8 mouse cellular contexts compared by ENCODE assay signal in genomic region chr2:181213021-181213445, GRCm38 (mm10). TPM values are rescaled to one million over a fixed set of nuclear protein-coding genes. Genes with fewer than 3 reads are reported as not detected.
DNase-seq lines count a peak whose midpoint lies in the region; ATAC-seq and TF ChIP-seq lines count a peak whose summit lies in the region.

TSS of gene Srms (minus strand) at chr2:181213185.

- WGBS in embryonic facial prominence, embryonic 11.5 days, result under 1% methylated on average over 17 of the region's 17 CpGs
- 4% methylated on average over 17 of the region's 17 CpGs for WGBS in stomach, postnatal 0 days

- no peak for TF ChIP-seq CTCF in stomach, postnatal 0 days (IDR thresholded peaks at IDR 0.05; ENCODE audit: low read depth)

- no peak within 1 kb of the TSS for H3K27ac ChIP-seq in embryonic facial prominence, embryonic 11.5 days (replicated peaks; ENCODE audit: low read depth, low read length)
- H3K27ac ChIP-seq in stomach, postnatal 0 days (replicated peaks), result no peak within 1 kb of the TSS

- H3K27me3 ChIP-seq in embryonic facial prominence, embryonic 11.5 days (ENCODE audit: control insufficient read depth, insufficient read depth, low read length), result peaks cover 18% of the 10 kb centered on the region
- peaks cover 65% of the 10 kb centered on the region for H3K27me3 ChIP-seq in megakaryocyte, embryonic 14.5 days (replicated peaks)
- no peaks in the 10 kb centered on the region for H3K27me3 ChIP-seq in stomach, postnatal 0 days (ENCODE audit: control insufficient read depth, insufficient read depth, low read length)

- H3K4me2 ChIP-seq in embryonic facial prominence, embryonic 11.5 days (ENCODE audit: low read depth, low read length), result peak within 1 kb of the TSS; percentile 50
- peak within 1 kb of the TSS; percentile 59 for H3K4me2 ChIP-seq in stomach, postnatal 0 days (replicated peaks; ENCODE audit: low read depth)

- no peaks in the 10 kb centered on the region for H3K9me3 ChIP-seq in embryonic facial prominence, embryonic 11.5 days (replicated peaks; ENCODE audit: control insufficient read depth, low read length)
- no peaks in the 10 kb centered on the region for H3K9me3 ChIP-seq in megakaryocyte, embryonic 14.5 days
- no peaks in the 10 kb centered on the region for H3K9me3 ChIP-seq in stomach, postnatal 0 days (ENCODE audit: control insufficient read depth, low read length)

- no peak for TF ChIP-seq EP300 in stomach, postnatal 0 days (optimal IDR thresholded peaks at IDR 0.05)

- H3K4me3 ChIP-seq in embryonic facial prominence, embryonic 11.5 days (ENCODE audit: low read depth, low read length), result peak within 1 kb of the TSS; percentile 26
- peak within 1 kb of the TSS; percentile 85 for H3K4me3 ChIP-seq in megakaryocyte, embryonic 14.5 days (replicated peaks)
- peak within 1 kb of the TSS; percentile 39 for H3K4me3 ChIP-seq in stomach, postnatal 0 days (ENCODE audit: low read depth, low read length)

- no peaks in the 10 kb centered on the region for H3K36me3 ChIP-seq in embryonic facial prominence, embryonic 11.5 days (replicated peaks; ENCODE audit: control insufficient read depth, insufficient read depth, low read depth, low read length)
- no peaks in the 10 kb centered on the region for H3K36me3 ChIP-seq in megakaryocyte, embryonic 14.5 days (replicated peaks; ENCODE audit: low read length)
- no peaks in the 10 kb centered on the region for H3K36me3 ChIP-seq in stomach, postnatal 0 days (ENCODE audit: control insufficient read depth, insufficient read depth, low read length)

- H3K9ac ChIP-seq in embryonic facial prominence, embryonic 11.5 days (replicated peaks; ENCODE audit: low read length), result no peak within 1 kb of the TSS; the same call in 1 of the 2 replicates
- H3K9ac ChIP-seq in stomach, postnatal 0 days (ENCODE audit: low read length), result peak within 1 kb of the TSS; percentile 31

- peak; percentile 48 for DNase-seq in T-cell, adult 2 months (ENCODE audit: low spot score)
- DNase-seq in embryonic facial prominence, embryonic 11.5 days (ENCODE audit: low spot score), result peak; percentile 42
- peak; percentile 37 to 46 for DNase-seq in heart, postnatal 36 days
- DNase-seq in kidney, postnatal 36 days, result peak; percentile 64 to 73
- peak; percentile 57 for DNase-seq in stomach, postnatal 0 days (ENCODE audit: low spot score)
- no peak for DNase-seq in spleen, adult 12 weeks (ENCODE audit: low spot score)
- DNase-seq in cerebellum, adult 18-20 months, result no peak

- ATAC-seq in embryonic facial prominence, embryonic 11.5 days (replicated peaks; ENCODE audit: insufficient number of reproducible peaks, low FRiP score, low TSS enrichment, low read depth), result peak; percentile 69; the same call in 1 of the 2 replicates
- ATAC-seq in stomach, postnatal 0 days (ENCODE audit: low FRiP score, low TSS enrichment), result peak; percentile 77; the same call in 1 of the 2 replicates

- peaks cover 5% of the 10 kb centered on the region for H3K4me1 ChIP-seq in embryonic facial prominence, embryonic 11.5 days (ENCODE audit: control insufficient read depth, insufficient read depth, low read length)
- peaks cover 18% of the 10 kb centered on the region for H3K4me1 ChIP-seq in megakaryocyte, embryonic 14.5 days
- no peaks in the 10 kb centered on the region for H3K4me1 ChIP-seq in stomach, postnatal 0 days (replicated peaks; ENCODE audit: control insufficient read depth, insufficient read depth)

- intact Hi-C loops in heart, postnatal 36 days (cut with DNase I), result no loop called here

RNA-seq across cellular contexts. Expression of gene Srms, which starts in this region (rescaled TPM):
- polyA plus RNA-seq in embryonic facial prominence, embryonic 11.5 days (2014; fragmentation: Nextera tagmentation; extraction: Ambion mirVana), result 0.08 TPM in 1 of 2 replicates, not detected in the other
- under 1 TPM; 0.14 to 0.49 TPM for total RNA-seq in heart, postnatal 36 days (2021)
- not detected in 2 replicates for polyA plus RNA-seq in megakaryocyte, embryonic 14.5 days (2012; ENCODE audit: insufficient read depth, low replicate concordance)
- polyA plus RNA-seq in stomach, postnatal 0 days (2015; fragmentation: Nextera tagmentation; extraction: Ambion mirVana), result 1.7 and 1.8 TPM in 2 replicates

Comparison
In these comparisons a context has a peak if more than half of its experiments do, and no peak if none do; other contexts are left out.
1. Peak in DNase-seq, ATAC-seq, H3K4me3 ChIP-seq and H3K4me2 ChIP-seq in embryonic facial prominence, embryonic 11.5 days; RNA of the gene not detected or under 1 TPM.
2. Peak in DNase-seq in heart, postnatal 36 days; RNA of the gene not detected or under 1 TPM.
3. DNase-seq: peak in T-cell, adult 2 months (single experiment), kidney, postnatal 36 days (2 of 2) and stomach, postnatal 0 days (single experiment); none in spleen, adult 12 weeks (single experiment) and cerebellum, adult 18-20 months (0 of 2).
4. H3K4me3 ChIP-seq: peak in every context shown above with its lines; median percentile 85 in megakaryocyte, embryonic 14.5 days; 39 in stomach, postnatal 0 days; 26 in embryonic facial prominence, embryonic 11.5 days.